Mouse (Mus musculus) CH12F3 (cell line): ENCODE data around the gene Ltbp1.

Experiments used
- in situ Hi-C: fragments of 300-500 bp; cut with MboI; formaldehyde crosslinking; loops from 2 replicates; pipeline ENCODE4 v1.14.3; 2020; ENCODE audit warnings: low sequenced_read_pairs

Ltbp1 gene

GRCm38 (mm10) chr17:75390142-75390541 lies 384.8 kb downstream of the Ltbp1 start:
- in situ Hi-C loops: no loop called here

DNA sequence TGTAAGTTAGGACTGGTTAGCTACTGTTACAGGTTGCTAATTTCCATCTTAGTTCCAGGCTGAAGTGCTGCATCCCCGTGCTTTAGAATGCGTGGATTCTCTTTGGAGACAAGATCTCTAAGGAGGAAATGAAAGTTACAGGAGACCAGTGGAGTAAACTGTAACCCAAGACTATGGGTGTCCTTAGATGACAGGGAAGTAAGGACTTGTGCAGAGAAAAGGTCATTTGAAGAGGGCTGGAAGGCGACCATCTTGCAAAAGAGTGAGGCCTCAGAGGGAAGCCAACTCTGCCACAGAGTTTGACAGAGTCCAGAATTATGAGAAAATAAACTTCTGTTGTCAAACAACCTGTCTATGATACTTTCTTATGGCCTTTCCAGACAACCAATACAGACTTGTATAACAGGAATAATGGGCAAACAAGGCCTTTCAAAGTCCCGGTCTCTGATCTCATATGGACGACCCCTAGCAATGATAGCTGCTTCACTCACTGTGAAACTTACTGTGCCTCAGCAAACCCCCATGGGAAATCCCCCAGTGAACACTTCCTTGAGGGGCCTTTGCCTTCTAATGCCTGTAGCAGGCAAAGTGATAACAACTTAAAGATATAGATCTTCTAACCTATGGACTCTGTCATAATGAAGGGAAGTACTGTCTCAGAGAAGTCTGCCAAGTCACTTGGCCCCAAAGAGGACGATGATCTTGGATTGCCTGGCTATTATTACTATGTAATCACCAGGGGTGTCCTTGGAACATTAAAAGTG lies 386.2 kb downstream of the Ltbp1 start:
- in situ Hi-C loops: no loop called here

DNA sequence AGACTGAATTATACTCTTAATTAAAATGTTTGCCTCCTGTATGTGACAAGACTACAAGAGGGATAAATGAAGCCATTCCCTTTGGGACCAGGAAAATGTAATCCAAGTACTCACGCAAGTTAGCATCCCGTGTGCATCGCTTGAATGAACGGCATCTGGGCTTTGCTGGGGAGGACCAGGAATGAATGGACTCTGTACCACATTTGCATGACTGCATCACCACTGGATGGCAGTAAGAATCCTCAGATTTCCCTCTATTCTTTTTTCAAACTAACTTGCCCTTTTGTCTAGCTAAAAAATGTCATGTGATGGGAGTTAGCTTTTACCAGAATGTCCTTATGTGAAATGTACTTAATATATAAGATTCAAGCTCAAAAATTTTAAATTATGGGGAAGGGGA lies 401.0 kb downstream of the Ltbp1 start:
- in situ Hi-C loops: no loop called here

DNA sequence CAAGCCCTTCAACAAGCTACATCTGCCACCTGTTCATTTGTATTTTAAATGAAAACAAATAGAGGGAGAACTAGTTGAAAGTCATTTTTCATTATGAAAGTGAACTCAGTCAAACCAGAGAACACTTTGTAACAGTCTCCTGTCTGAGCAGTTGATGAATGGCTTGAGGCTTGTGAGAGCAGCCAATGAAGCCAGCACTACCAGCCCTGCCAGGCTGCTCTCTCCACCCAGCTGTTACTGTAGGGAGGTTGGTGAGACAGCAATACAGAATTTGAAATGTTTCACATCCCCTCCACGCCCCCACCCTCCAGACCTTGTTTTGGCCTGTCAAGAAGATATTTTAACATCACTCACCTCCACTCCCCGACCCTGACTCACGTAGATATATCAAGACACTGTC lies 411.5 kb downstream of the Ltbp1 start:
- in situ Hi-C loops: no loop called here

DNA sequence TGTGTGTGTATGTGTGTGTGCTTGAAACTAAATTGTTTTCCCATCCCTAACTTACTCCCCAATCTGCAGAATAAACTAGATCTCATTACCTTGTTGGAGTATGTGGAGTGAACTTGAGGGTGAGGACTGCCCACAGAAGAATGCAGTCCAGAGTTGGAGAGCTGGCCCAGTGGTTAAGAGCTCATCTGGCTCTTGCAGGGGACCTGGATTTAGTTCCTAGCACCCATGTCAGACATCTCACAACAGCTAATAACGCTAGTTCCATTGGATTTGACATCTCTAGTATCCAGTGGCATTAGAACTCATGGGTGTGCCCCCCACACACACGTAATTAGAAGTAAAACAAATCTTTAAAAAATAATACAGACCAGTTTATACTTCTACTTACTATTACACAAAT lies 428.8 kb downstream of the Ltbp1 start:
- in situ Hi-C loops: no loop called here

- in situ Hi-C loops: no loop called here
These were observed 429.5 kb downstream of the Ltbp1 start for GRCm38 (mm10) chr17:75434871-75435270.

GRCm38 (mm10) chr17:75435599-75435998 lies 430.2 kb downstream of the Ltbp1 start, which contains the start of gene Rasgrp3:
TSS of gene Rasgrp3 (plus strand) at chr17:75435896.
- in situ Hi-C loops: no loop called here

DNA sequence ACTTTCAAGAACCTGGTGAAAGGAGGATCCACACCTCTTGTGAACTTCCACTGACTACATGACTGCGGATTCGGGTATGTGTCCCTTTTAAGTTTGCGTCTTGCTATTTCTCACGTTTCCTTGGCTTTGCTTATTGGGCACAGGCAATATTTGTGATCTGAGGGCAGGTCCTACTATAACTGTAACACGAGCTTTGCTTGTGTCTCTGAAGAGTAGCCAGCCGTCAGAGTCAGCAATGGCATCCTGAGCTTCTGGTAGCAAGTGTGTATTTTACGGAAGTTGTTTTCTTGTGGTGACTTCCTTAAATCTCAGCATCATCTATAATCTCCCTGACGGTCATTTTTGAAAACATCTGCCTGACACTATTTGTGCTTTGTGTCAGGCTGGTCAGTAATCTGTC lies 430.7 kb downstream of the Ltbp1 start:
- in situ Hi-C loops: no loop called here

DNA sequence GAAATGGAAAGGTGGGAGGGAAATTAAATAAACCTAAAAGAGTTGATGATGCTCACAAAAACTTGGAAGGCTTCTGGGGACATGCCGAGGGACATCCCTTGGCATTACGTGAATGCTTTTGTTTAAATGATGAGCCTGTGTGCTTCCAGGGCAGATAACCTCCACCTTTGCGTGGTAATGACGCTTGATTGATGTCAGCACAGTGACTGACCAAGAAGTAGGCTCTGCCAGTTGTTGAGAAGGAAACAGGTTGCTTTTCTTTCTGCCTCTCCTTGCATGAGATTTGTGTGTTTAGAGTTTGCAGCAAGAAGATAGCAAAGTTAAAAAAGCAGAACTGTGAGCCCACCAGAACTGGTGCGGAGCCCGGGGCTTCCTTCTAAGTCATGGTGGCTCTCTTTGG lies 431.5 kb downstream of the Ltbp1 start:
- in situ Hi-C loops: no loop called here

DNA sequence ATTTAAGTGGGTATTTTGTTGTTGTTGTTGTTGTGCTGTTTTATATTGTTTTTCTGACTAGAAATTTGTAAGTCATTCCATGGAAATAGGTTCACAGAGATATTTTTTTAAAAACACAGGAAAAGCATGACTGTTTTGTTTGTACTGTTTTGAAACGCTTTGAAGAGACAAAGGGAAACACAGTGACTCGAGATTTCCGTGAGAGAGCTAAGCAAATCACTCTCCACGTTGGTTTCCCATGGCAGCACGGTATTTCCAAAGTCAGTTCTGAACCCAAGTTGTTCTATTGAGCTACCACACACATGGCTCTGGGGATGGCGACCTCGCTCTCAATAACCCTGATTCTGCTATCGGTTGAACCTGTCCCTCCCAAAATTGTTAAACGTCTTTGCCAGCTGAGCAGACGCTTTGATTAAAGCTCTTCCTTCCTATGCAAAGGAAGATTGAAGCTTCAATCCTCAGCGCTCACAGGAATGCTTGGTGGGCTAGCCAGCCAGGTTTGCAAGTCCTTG lies 431.9 kb downstream of the Ltbp1 start:
- in situ Hi-C loops: no loop called here

- in situ Hi-C loops: no loop called here
These were observed 432.8 kb downstream of the Ltbp1 start for GRCm38 (mm10) chr17:75438162-75438561.

DNA sequence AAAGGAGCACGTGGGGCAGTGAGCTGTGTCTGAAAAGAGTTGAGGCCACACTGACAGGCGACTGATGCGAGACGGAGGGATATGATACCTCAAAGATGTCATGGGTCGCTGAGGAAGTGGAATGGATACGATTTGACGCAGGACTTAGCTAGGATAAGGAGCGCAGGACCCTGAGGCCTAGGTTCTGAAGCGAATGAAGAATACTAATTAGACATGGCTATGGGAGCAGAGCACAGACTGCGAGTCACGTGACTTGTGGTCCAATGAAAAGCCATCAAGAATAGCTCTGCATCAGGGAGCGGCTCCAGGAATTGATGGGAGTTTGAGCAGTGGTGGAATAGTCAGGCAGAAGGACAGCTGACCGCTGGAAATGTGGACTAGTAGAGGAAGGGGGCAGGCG lies 433.7 kb downstream of the Ltbp1 start:
- in situ Hi-C loops: no loop called here

GRCm38 (mm10) chr17:75440619-75441018 lies 435.3 kb downstream of the Ltbp1 start:
- in situ Hi-C loops: no loop called here

DNA sequence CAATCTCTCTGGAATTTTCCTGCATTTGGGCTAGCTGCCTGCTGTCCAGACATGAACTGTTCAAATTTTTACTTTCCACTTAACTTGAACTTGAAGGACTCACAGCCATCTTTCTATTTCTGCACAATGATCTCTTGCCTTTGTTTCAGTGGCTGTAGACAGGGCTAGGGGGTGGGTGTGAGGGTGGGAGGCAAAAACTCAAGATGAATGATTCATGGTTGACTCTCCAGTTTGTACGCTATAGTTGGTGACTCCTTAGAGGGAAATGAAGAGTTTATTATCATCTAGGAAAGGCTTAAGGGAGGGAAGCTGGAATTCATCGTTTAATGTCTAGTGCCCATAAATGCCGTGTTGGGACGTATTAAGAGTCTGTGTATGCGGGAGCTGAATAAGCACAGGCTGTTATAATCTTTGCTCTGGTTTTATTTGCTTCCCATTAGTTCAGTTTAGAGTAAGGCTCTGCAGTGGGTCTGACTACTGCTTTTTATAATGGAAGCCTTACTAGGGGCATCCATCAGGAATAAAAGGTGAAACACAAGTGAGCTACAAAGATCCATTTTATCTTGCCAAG lies 436.0 kb downstream of the Ltbp1 start:
- in situ Hi-C loops: no loop called here
